Mouse (Mus musculus) G1E (cell line): ENCODE measurements at regions not wholly inside any gene's neighbourhood (a gene's known extent, or its start where the extent isn't known, plus 50 kb on each side); places are given as distances from the start of the nearest gene placed in this dataset.

Experiments
- CTCF ChIP-seq: IDR thresholded peaks from 2 replicates; pipeline ENCODE4 v1.5.1; 2012; ENCODE audit warnings: low read depth, low read length, inconsistent platforms, mixed read lengths
- GATA2 ChIP-seq: IDR thresholded peaks from 2 replicates; pipeline ENCODE4 v1.6.1; 2012; ENCODE audit warnings: low read depth, low read length, inconsistent platforms, borderline replicate concordance

DNA sequence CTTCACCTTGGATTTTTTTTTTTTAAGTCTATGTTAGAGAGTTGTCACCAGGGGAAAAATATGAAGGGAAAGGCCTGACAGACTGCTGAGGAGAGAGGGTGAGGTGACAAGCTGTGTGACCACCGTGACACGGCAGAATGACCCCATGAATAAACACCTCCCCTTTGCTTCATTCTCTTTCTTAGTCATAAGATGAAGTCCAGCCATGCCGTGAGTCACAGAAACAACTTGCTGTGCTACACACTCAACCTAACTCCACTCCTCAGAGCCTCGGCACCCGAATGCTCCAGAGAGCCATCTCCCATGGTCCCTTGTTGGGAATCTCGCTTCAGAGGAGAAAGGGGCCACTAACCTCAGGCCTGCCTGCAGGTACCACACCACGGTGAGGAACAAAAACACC, 246.1 kb downstream of the Cdc5l start:
- TF ChIP-seq CTCF (no peak), GATA2 (no peak)
